Mouse (Mus musculus): ENCODE data around the gene Nhsl2. TPM values are rescaled to one million over a fixed set of nuclear protein-coding genes. Genes with fewer than 3 reads are reported as not detected.

Gene Nhsl2
- total and polyA plus RNA-seq, 2 experiments from 2014 or later: 4.0 to 15.8 TPM

DNA sequence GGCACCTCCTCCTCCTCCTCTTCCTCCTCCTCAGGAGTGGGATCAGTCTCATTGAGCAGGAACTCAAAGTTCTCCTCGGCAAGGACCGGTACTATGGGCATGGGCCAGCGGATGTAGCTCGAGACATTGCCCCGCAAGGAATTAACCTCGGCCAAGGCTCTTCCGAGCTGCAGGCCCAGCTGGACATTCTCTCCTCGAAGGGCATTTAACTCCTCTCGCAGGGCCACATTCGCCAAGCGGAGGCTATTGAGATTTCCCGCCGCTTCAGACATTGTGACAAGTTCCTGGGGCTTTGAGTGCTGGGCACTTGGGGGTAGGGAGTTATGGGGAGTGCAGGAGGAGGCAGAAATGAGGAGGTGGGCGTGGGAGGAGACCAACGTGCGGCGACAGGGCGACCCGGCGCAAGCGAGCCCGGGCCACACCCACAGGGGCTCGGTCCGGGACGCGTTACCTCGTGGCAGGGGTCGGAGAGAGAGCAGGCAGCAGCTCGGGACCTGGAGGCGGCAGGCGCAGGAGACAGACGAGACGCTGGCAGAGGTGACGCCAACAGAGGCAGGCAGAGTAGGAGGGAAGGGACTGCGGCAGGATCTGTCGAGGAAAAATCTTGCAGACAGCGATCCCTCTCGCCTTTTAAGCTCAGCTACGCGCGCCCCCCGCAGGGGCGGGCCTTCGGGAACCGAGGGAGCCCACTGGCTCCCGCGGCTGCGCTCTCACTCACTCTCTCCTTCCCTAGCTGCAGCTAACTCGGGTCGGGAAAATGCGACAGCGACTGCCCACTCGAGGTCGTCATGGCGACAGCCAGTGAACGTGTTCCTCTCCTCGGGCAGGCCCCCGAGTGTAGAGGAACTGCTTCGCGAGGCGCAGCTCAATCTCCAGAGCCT lies 221.6 kb downstream of the Nhsl2 start, which contains the start of gene Rtl5:
Gene Rtl5, minus strand, starts transcription at position 714 of the 881 bp plus-strand sequence.
- Histone ChIP-seq H3K4me1 (ENCODE audit: insufficient read depth) (no peaks in the 10 kb centered on the region), H3K4me3 (ENCODE audit: low read depth, low read length) (peak within 1 kb of the TSS; percentile 47), H3K4me2 (ENCODE audit: low read depth) (peak within 1 kb of the TSS; percentile 55), H3K27me3 (ENCODE audit: insufficient read depth, low read length) (no peaks in the 10 kb centered on the region), H3K36me3 (ENCODE audit: insufficient read depth) (no peaks in the 10 kb centered on the region), H3K9ac (peak within 1 kb of the TSS; percentile 61), H3K9me3 (ENCODE audit: low read length) (no peaks in the 10 kb centered on the region), H3K27ac (ENCODE audit: low read depth, low read length) (peak within 1 kb of the TSS; percentile 73)
- 27% methylated on average over 61 of the region's 61 CpGs for whole genome bisulfite sequencing
- peak; percentile 98 for ATAC-seq
- TF ChIP-seq CTCF (IDR thresholded peaks at IDR 0.05; ENCODE audit: low read depth): no peak; the same call in 1 of the 2 replicates
- DNase-seq: peak; percentile 93

DNA sequence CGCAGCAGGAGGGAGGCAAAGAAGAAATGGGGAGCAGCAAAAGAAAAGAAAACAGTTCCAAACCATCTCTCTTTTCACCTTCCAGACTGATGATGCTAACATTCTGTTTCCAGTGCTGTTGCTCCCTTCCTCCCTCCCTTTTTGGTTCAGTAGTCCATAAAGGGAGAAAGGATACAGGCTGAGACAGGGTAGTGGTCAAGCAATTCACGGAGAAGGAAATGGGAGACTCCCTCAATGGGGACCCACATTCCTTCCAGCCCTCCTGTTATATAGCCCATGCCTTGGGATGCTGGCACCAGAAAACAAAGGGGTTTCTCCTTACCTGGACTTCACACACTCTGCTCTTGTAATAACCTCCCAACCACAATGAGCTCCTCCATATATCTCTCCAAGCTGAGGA lies 222.3 kb downstream of the Nhsl2 start:
- no peaks in the 10 kb centered on the region for H3K27me3 ChIP-seq (ENCODE audit: insufficient read depth, low read length)
- WGBS: 13% methylated on average over 2 of the region's 2 CpGs
- no peaks in the 10 kb centered on the region for H3K36me3 ChIP-seq (ENCODE audit: insufficient read depth)
- peak overlapping the region; percentile 73 for H3K27ac ChIP-seq (ENCODE audit: low read depth, low read length)
- peak overlapping the region; percentile 33 for H3K9ac ChIP-seq
- no peaks in the 10 kb centered on the region for H3K4me1 ChIP-seq (ENCODE audit: insufficient read depth)
- no peak; the same call in 1 of the 2 replicates for ATAC-seq
- H3K9me3 ChIP-seq (ENCODE audit: low read length): no peaks in the 10 kb centered on the region
- peak overlapping the region; percentile 55 for H3K4me2 ChIP-seq (ENCODE audit: low read depth)
- DNase-seq: no peak
- no peak for TF ChIP-seq CTCF (IDR thresholded peaks at IDR 0.05; ENCODE audit: low read depth)
- peak overlapping the region; percentile 47 for H3K4me3 ChIP-seq (ENCODE audit: low read depth, low read length)

DNA sequence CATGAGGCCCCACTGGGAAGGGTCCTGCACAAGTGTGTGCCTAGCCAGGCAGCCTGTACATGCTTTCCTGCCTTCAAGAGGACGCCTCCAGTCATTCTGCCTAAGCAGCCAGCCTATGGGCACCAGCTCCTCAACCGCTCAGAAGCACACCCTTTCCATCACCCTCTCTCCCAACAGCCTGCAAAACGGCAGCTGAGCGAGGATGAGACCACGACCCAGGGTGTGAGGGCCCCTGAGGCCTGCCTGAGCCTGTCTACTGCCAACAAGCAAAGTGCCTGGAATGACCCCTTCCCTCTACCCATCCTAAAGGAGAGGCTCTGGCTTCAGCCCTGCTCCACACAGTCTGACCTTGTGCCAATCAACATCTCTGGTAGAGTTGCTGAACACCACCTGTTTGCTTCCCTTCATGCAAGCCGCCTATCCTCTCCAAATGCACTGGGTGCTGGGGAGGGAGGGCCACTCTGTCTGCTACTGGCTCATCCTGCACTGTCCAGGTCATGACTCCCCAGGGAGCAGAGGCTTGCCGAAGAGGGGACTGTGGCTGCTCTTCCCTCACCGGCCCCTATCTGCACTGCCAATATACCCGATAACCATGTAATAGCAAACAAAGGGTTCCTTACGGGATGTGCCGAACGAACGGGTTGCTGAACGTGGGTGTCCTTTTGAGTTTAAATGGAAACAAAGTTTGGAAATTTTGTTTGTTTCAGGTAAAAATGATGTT lies 224.6 kb downstream of the Nhsl2 start:
- H3K27ac ChIP-seq (ENCODE audit: low read depth, low read length): no peak overlapping the region
- ATAC-seq (no peak), DNase-seq (no peak)
- H3K27me3 ChIP-seq (ENCODE audit: insufficient read depth, low read length): no peaks in the 10 kb centered on the region
- H3K9ac ChIP-seq: no peak overlapping the region
- no peaks in the 10 kb centered on the region for H3K4me1 ChIP-seq (ENCODE audit: insufficient read depth)
- H3K4me2 ChIP-seq (ENCODE audit: low read depth): no peak overlapping the region
- no peak overlapping the region for H3K4me3 ChIP-seq (ENCODE audit: low read depth, low read length)
- no peaks in the 10 kb centered on the region for H3K9me3 ChIP-seq (ENCODE audit: low read length)
- WGBS: 81% methylated on average over 14 of the region's 14 CpGs
- TF ChIP-seq CTCF (IDR thresholded peaks at IDR 0.05; ENCODE audit: low read depth): no peak
- no peaks in the 10 kb centered on the region for H3K36me3 ChIP-seq (ENCODE audit: insufficient read depth)

DNA sequence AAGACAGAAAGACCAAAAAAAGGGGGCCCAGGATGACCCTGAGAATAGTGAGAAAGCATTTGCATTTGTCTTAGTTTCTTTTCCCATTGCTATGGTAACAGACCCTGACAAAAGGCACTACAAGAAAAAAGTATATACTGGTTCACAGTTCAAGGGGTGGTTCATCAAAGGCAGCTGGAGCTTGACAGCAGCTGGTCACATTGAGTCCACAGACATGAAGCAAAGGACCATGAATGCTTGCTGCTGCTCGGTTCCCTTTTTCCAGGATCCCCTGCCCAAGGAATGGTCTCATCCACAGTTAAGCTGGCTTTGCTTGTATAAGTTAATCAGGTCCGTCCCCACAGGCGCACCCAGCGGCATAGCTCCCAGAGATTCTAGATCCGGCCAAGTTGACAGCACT lies 225.2 kb downstream of the Nhsl2 start:
- no peak for DNase-seq
- Histone ChIP-seq H3K4me2 (ENCODE audit: low read depth) (no peak overlapping the region), H3K4me1 (ENCODE audit: insufficient read depth) (no peaks in the 10 kb centered on the region), H3K9me3 (ENCODE audit: low read length) (no peaks in the 10 kb centered on the region), H3K27ac (ENCODE audit: low read depth, low read length) (no peak overlapping the region), H3K9ac (no peak overlapping the region), H3K27me3 (ENCODE audit: insufficient read depth, low read length) (no peaks in the 10 kb centered on the region), H3K36me3 (ENCODE audit: insufficient read depth) (no peaks in the 10 kb centered on the region), H3K4me3 (ENCODE audit: low read depth, low read length) (no peak overlapping the region)
- ATAC-seq: no peak
- 78% methylated on average over 5 of the region's 5 CpGs for WGBS
- no peak for TF ChIP-seq CTCF (IDR thresholded peaks at IDR 0.05; ENCODE audit: low read depth)

DNA sequence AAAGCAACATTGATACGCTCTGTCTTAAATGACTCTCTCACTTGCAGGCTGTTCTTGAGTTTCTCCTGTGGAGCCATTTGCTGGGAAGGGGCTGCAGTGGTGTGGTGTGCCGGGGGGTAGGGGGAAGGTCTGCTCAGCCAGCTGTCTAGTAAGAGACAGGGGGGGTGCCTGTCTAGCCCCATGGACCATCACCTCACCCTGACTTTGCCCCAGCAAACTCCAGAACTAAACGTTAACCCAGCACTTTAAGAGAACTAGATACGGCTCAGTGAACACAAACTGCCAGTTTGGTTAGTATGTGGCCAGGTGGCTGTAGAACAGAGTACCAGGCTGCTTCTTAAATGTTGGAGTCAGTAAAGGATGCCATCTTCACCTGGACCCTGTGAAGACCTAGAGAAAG lies 226.0 kb downstream of the Nhsl2 start:
- Histone ChIP-seq H3K4me3 (ENCODE audit: low read depth, low read length) (no peak overlapping the region), H3K4me2 (ENCODE audit: low read depth) (no peak overlapping the region), H3K9me3 (ENCODE audit: low read length) (no peaks in the 10 kb centered on the region), H3K4me1 (ENCODE audit: insufficient read depth) (no peaks in the 10 kb centered on the region), H3K27ac (ENCODE audit: low read depth, low read length) (no peak overlapping the region), H3K27me3 (ENCODE audit: insufficient read depth, low read length) (no peaks in the 10 kb centered on the region), H3K36me3 (ENCODE audit: insufficient read depth) (no peaks in the 10 kb centered on the region), H3K9ac (no peak overlapping the region)
- TF ChIP-seq CTCF (IDR thresholded peaks at IDR 0.05; ENCODE audit: low read depth): no peak
- 83% methylated on average over 4 of the region's 4 CpGs for WGBS
- ATAC-seq (no peak), DNase-seq (no peak)

DNA sequence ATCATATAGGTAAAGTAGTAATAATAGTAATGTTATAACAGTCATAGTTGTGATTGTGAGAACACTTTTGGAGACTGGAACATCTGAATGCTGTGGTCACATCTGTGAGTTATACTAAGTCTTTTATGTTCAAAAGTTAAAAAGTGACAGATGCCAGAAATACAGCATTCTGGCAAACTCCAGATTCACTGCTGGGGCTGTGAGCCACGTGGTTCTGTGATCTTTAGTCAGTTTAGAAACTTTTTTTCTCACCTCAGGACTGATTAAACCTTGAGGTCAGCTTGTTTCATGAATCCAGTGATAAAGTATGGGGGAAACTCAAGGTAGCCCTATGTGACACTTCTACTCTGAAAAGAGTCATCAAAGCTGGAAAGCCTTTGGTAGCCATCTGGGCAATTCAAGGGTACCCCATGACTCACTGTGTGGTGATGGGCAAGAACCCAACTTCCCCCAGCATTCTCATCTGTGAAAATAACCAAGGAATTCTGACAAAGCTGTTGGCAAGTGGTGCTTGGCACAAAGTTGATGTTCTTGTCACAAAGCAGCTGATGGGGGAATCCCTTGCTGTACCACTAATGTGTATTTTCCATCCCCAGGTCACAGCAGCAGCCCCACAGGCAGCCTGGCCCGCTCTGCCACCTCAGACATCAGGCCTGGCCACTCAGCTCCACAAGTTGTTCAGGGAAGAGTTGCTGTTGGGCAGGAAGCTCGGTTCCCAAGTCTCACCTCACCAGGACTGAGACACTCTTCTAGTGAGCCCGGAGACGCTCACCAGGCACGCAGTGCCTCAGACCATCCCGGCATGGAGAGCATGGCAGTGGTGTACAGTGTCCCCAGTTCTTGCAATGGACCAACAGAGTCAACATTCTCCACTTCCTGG lies 227.9 kb downstream of the Nhsl2 start:
- H3K9me3 ChIP-seq (ENCODE audit: low read length): no peaks in the 10 kb centered on the region
- H3K4me2 ChIP-seq (ENCODE audit: low read depth): no peak overlapping the region
- DNase-seq (no peak), ATAC-seq (no peak)
- no peak overlapping the region for H3K9ac ChIP-seq
- TF ChIP-seq CTCF (IDR thresholded peaks at IDR 0.05; ENCODE audit: low read depth): no peak
- no peak overlapping the region for H3K4me3 ChIP-seq (ENCODE audit: low read depth, low read length)
- H3K27ac ChIP-seq (ENCODE audit: low read depth, low read length): no peak overlapping the region
- H3K4me1 ChIP-seq (ENCODE audit: insufficient read depth): 0 out of 2 replicates have a peak, but pooled peaks cover under 1% of the 10 kb centered on the region
- H3K27me3 ChIP-seq (ENCODE audit: insufficient read depth, low read length): no peaks in the 10 kb centered on the region
- WGBS: 79% methylated on average over 7 of the region's 7 CpGs
- H3K36me3 ChIP-seq (ENCODE audit: insufficient read depth): no peaks in the 10 kb centered on the region
